Mouse (Mus musculus): ENCODE measurements around the gene Trit1. TPM values are rescaled to one million over a fixed set of nuclear protein-coding genes. Genes with fewer than 3 reads are reported as not detected.

The Trit1 gene
- polyA plus RNA-seq (2016; fragmentation: Nextera tagmentation; extraction: Ambion mirVana), result 29.3 and 30.0 TPM in 2 replicates

DNA sequence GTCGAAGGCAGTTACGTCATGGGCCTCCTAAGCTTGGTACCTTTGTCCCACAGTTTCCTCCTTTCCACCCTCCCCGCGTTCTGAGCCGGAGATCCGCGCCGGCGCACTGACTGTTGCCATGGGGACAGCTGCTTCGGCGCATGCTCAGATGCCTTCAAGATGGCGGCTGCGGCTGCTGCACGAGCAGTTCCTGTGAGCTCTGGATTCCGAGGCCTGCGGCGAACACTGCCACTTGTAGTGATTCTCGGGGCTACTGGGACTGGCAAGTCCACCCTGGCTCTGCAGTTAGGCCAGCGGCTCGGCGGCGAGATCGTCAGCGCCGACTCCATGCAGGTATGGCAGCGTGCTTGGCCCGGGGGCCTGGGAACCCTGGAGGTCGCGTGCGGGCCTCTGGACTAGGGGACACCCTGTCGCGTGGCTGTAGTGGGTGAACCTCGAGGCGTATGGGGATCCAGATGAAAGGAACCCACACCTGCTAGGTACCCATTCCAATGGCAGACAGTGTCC is at the start of gene Trit1:
Gene Trit1, plus strand, starts transcription at position 147 of the 507 bp plus-strand sequence.
- peak within 1 kb of the TSS; percentile 77 for H3K4me3 ChIP-seq
- peaks cover 59% of the 10 kb centered on the region for H3K4me1 ChIP-seq
- WGBS, result under 1% methylated on average over 34 of the region's 34 CpGs
- H3K27me3 ChIP-seq, result no peaks in the 10 kb centered on the region
- H3K9ac ChIP-seq (replicated peaks), result peak within 1 kb of the TSS; percentile 90
- peak within 1 kb of the TSS; percentile 87 for H3K4me2 ChIP-seq (replicated peaks)
- H3K27ac ChIP-seq (replicated peaks), result peak within 1 kb of the TSS; percentile 97
- H3K36me3 ChIP-seq, result 0 out of 2 replicates have a peak, but pooled peaks cover 2% of the 10 kb centered on the region
- peak; percentile 91 for ATAC-seq (ENCODE audit: low FRiP score, low read depth)
- H3K9me3 ChIP-seq, result no peaks in the 10 kb centered on the region

DNA sequence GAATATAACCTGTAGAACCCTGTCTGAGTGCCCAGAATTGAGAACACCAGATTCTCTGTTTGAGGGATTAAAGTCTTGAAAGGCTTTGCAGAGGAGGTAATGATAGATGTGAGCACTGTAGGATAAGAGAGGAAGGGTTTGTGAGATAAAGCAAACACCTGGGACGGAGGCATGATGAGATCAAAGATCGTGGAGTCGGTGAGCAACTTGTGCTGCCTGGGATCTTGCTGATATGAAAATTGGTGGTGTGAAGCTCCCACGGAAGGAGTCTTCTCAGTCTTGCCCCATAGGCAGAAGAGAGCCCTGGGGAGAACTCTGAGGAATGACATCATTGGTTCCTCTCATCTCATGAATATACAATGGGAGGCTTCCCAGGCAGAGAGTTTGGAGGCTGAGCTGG is 48.3 kb upstream of the Trit1 start:
- Histone ChIP-seq H3K4me3 (no peak overlapping the region), H3K9ac (replicated peaks) (no peak overlapping the region), H3K36me3 (no peaks in the 10 kb centered on the region), H3K9me3 (no peaks in the 10 kb centered on the region), H3K27ac (replicated peaks) (no peak overlapping the region), H3K4me2 (replicated peaks) (no peak overlapping the region), H3K4me1 (no peaks in the 10 kb centered on the region), H3K27me3 (no peaks in the 10 kb centered on the region)
- 84% methylated on average over 4 of the region's 4 CpGs for WGBS
- ATAC-seq (ENCODE audit: low FRiP score, low read depth), result no peak

- Histone ChIP-seq H3K4me1 (no peaks in the 10 kb centered on the region), H3K36me3 (no peaks in the 10 kb centered on the region), H3K9ac (replicated peaks) (no peak overlapping the region), H3K9me3 (no peaks in the 10 kb centered on the region), H3K4me2 (replicated peaks) (no peak overlapping the region), H3K27me3 (no peaks in the 10 kb centered on the region), H3K27ac (replicated peaks) (no peak overlapping the region), H3K4me3 (no peak overlapping the region)
- ATAC-seq (ENCODE audit: low FRiP score, low read depth), result no peak
- 84% methylated on average over 4 of the region's 4 CpGs for WGBS
These were observed 45.2 kb upstream of the Trit1 start for GRCm38 (mm10) chr4:122971191-122971590.

GRCm38 (mm10) chr4:122971646-122972045 is 44.8 kb upstream of the Trit1 start:
- Histone ChIP-seq H3K9ac (replicated peaks) (no peak overlapping the region), H3K27ac (replicated peaks) (no peak overlapping the region), H3K4me2 (replicated peaks) (no peak overlapping the region), H3K36me3 (no peaks in the 10 kb centered on the region), H3K4me3 (no peak overlapping the region), H3K4me1 (no peaks in the 10 kb centered on the region), H3K27me3 (no peaks in the 10 kb centered on the region), H3K9me3 (no peaks in the 10 kb centered on the region)
- 91% methylated on average over 4 of the region's 4 CpGs for WGBS
- ATAC-seq (ENCODE audit: low FRiP score, low read depth), result no peak

GRCm38 (mm10) chr4:122972056-122972455 is 44.3 kb upstream of the Trit1 start:
- H3K36me3 ChIP-seq, result no peaks in the 10 kb centered on the region
- H3K9me3 ChIP-seq, result no peaks in the 10 kb centered on the region
- H3K4me1 ChIP-seq, result no peaks in the 10 kb centered on the region
- no peaks in the 10 kb centered on the region for H3K27me3 ChIP-seq
- no peak overlapping the region for H3K27ac ChIP-seq (replicated peaks)
- no peak overlapping the region for H3K9ac ChIP-seq (replicated peaks)
- no peak overlapping the region for H3K4me3 ChIP-seq
- H3K4me2 ChIP-seq (replicated peaks), result no peak overlapping the region
- ATAC-seq (ENCODE audit: low FRiP score, low read depth), result no peak
- WGBS, result 77% methylated on average over 8 of the region's 8 CpGs

GRCm38 (mm10) chr4:122974976-122975520 is 41.3 kb upstream of the Trit1 start:
- Histone ChIP-seq H3K9me3 (no peaks in the 10 kb centered on the region), H3K4me1 (no peaks in the 10 kb centered on the region), H3K4me2 (replicated peaks) (no peak overlapping the region), H3K36me3 (no peaks in the 10 kb centered on the region), H3K27me3 (no peaks in the 10 kb centered on the region; the same call in 1 of the 2 replicates), H3K27ac (replicated peaks) (no peak overlapping the region), H3K4me3 (no peak overlapping the region), H3K9ac (replicated peaks) (no peak overlapping the region)
- no peak for ATAC-seq (ENCODE audit: low FRiP score, low read depth)
- WGBS, result 92% methylated on average over 5 of the region's 5 CpGs

DNA sequence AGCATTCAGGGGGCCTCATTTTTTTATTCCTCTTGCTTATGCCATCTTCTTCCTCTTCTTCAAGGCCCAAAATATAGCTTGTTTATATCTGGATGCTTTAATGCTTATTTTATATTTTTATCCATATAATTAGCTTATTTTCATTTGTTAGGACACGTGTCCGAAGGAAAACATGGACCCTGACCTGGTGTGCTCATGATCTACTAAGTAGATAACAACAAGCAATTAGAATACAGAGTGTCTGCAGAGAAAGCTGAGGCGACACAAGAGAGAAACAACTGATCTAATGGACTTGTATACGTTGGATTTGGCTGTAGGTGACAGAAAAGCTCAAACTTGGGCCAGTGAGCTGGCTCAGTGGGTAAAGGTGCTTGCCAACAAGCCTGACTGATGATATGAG is 39.5 kb upstream of the Trit1 start:
- Histone ChIP-seq H3K4me3 (no peak overlapping the region), H3K36me3 (no peaks in the 10 kb centered on the region), H3K4me1 (no peaks in the 10 kb centered on the region), H3K27me3 (peaks cover 10% of the 10 kb centered on the region), H3K9me3 (no peaks in the 10 kb centered on the region), H3K9ac (replicated peaks) (no peak overlapping the region), H3K4me2 (replicated peaks) (no peak overlapping the region), H3K27ac (replicated peaks) (no peak overlapping the region)
- 85% methylated on average over 4 of the region's 4 CpGs for WGBS
- ATAC-seq (ENCODE audit: low FRiP score, low read depth), result no peak

GRCm38 (mm10) chr4:122978850-122979249 is 37.5 kb upstream of the Trit1 start:
- no peak overlapping the region for H3K27ac ChIP-seq (replicated peaks)
- no peak overlapping the region for H3K4me2 ChIP-seq (replicated peaks)
- no peak overlapping the region for H3K4me3 ChIP-seq
- H3K36me3 ChIP-seq, result no peaks in the 10 kb centered on the region
- no peak overlapping the region for H3K9ac ChIP-seq (replicated peaks)
- H3K4me1 ChIP-seq, result peaks cover 10% of the 10 kb centered on the region
- 90% methylated on average over 2 of the region's 2 CpGs for WGBS
- ATAC-seq (ENCODE audit: low FRiP score, low read depth), result no peak
- peaks cover 24% of the 10 kb centered on the region for H3K27me3 ChIP-seq
- H3K9me3 ChIP-seq, result no peaks in the 10 kb centered on the region

GRCm38 (mm10) chr4:122979826-122980225 is 36.6 kb upstream of the Trit1 start:
- peaks cover 30% of the 10 kb centered on the region for H3K27me3 ChIP-seq
- H3K4me2 ChIP-seq (replicated peaks), result no peak overlapping the region
- no peak for ATAC-seq (ENCODE audit: low FRiP score, low read depth)

GRCm38 (mm10) chr4:122980684-122981083 is 35.7 kb upstream of the Trit1 start:
- no peaks in the 10 kb centered on the region for H3K36me3 ChIP-seq
- WGBS, result 86% methylated on average over 2 of the region's 2 CpGs
- peaks cover 30% of the 10 kb centered on the region for H3K27me3 ChIP-seq
- H3K4me2 ChIP-seq (replicated peaks), result no peak overlapping the region
- peaks cover 10% of the 10 kb centered on the region for H3K4me1 ChIP-seq
- no peak overlapping the region for H3K27ac ChIP-seq (replicated peaks)
- no peak overlapping the region for H3K4me3 ChIP-seq
- ATAC-seq (ENCODE audit: low FRiP score, low read depth), result no peak
- no peaks in the 10 kb centered on the region for H3K9me3 ChIP-seq
- no peak overlapping the region for H3K9ac ChIP-seq (replicated peaks)

More at GRCm38 (mm10) chr4:122979826-122980225, 36.6 kb upstream of the Trit1 start:
- 78% methylated on average over 3 of the region's 3 CpGs for WGBS
- H3K4me3 ChIP-seq, result no peak overlapping the region
- peaks cover 10% of the 10 kb centered on the region for H3K4me1 ChIP-seq
- H3K27ac ChIP-seq (replicated peaks), result no peak overlapping the region
- H3K9me3 ChIP-seq, result no peaks in the 10 kb centered on the region
- no peaks in the 10 kb centered on the region for H3K36me3 ChIP-seq
- no peak overlapping the region for H3K9ac ChIP-seq (replicated peaks)

DNA sequence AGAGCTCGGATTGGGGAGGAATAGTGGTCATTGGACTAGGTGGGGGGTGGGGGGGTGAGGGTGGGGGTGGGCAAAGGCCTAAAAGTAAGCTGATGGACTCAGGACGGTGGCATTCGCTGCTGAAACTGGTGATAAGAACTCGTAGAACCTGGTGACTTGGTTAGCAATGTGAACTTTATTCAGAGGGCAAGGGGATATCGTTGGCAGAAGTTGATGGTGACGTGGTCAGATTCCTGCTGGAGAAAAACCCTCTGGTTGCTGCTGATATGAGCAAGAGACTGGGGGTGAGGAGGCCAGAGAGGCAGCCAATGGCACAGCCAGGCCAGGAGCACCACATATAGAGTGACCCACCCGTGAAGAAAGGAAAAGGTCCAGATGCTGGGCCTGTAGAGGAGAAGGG is 35.2 kb upstream of the Trit1 start:
- no peak overlapping the region for H3K4me2 ChIP-seq (replicated peaks)
- 94% methylated on average over 7 of the region's 7 CpGs for WGBS
- ATAC-seq (ENCODE audit: low FRiP score, low read depth), result no peak
- peaks cover 10% of the 10 kb centered on the region for H3K4me1 ChIP-seq
- no peak overlapping the region for H3K4me3 ChIP-seq
- H3K9ac ChIP-seq (replicated peaks), result no peak overlapping the region
- no peak overlapping the region for H3K27ac ChIP-seq (replicated peaks)
- no peaks in the 10 kb centered on the region for H3K36me3 ChIP-seq
- H3K27me3 ChIP-seq, result peaks cover 30% of the 10 kb centered on the region
- no peaks in the 10 kb centered on the region for H3K9me3 ChIP-seq

DNA sequence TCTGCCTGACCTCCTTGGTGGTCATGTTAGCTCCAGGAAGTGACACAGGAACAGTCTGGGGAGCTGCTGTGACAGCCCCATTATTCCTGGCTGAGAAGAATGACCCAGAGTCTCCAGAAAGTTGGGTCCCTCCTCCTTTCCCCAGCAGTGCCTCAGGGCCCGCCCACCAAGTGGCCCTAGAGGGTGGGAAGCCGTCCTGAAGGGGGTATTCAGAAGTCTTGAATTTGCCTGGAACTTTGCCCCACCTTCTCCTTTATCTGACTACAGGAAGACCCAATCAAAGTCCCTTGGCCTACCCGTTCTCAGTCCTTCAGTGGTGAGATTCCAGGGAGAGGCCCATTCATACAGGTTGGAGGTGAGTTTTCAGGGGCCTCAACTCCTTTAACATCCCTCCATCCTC is 34.5 kb upstream of the Trit1 start:
- WGBS, result 50% methylated on average over 3 of the region's 3 CpGs
- Histone ChIP-seq H3K4me2 (replicated peaks) (no peak overlapping the region), H3K4me3 (no peak overlapping the region), H3K9ac (replicated peaks) (no peak overlapping the region), H3K36me3 (no peaks in the 10 kb centered on the region), H3K27me3 (peaks cover 30% of the 10 kb centered on the region), H3K9me3 (no peaks in the 10 kb centered on the region), H3K27ac (replicated peaks) (no peak overlapping the region), H3K4me1 (peaks cover 10% of the 10 kb centered on the region)
- ATAC-seq (ENCODE audit: low FRiP score, low read depth), result no peak

DNA sequence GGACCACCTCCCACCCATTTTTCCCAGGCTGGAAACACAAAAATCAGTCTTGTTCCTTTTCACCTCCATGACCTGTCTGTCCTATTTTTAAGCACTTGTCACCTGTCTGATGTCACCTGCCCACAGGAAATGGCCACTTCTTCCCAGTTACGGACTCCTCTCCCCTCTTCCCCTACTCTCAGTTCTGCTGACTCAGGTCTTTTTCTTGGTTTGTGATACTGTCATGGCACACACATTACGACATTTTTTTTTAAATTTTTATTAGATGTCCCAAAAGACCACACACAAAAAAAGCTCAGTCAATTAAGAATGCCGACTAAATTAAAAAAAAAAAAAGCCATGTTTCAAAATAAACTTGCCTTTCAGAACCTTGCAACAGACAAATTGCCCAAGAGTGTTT is 33.9 kb upstream of the Trit1 start:
- no peaks in the 10 kb centered on the region for H3K9me3 ChIP-seq
- no peaks in the 10 kb centered on the region for H3K36me3 ChIP-seq
- H3K9ac ChIP-seq (replicated peaks), result no peak overlapping the region
- H3K4me2 ChIP-seq (replicated peaks), result no peak overlapping the region
- H3K27me3 ChIP-seq, result peaks cover 30% of the 10 kb centered on the region
- H3K4me3 ChIP-seq, result no peak overlapping the region
- H3K4me1 ChIP-seq, result peaks cover 10% of the 10 kb centered on the region
- H3K27ac ChIP-seq (replicated peaks), result no peak overlapping the region
- no peak for ATAC-seq (ENCODE audit: low FRiP score, low read depth)
- 83% methylated on average over 3 of the region's 3 CpGs for WGBS
